Mouse (Mus musculus): ENCODE measurements at regions not wholly inside any gene's neighbourhood (a gene's known extent, or its start where the extent isn't known, plus 50 kb on each side); places are given as distances from the start of the nearest gene placed in this dataset.

GRCm38 (mm10) chr13:44133436-44133835 lies 348.9 kb downstream of the Cd83 start:
- no peak for DNase-seq (ENCODE audit: low spot score)
- WGBS = 33% methylated on average over 9 of the region's 9 CpGs
- no peaks in the 10 kb centered on the region for H3K9me3 ChIP-seq (ENCODE audit: control insufficient read depth, low read length)

DNA sequence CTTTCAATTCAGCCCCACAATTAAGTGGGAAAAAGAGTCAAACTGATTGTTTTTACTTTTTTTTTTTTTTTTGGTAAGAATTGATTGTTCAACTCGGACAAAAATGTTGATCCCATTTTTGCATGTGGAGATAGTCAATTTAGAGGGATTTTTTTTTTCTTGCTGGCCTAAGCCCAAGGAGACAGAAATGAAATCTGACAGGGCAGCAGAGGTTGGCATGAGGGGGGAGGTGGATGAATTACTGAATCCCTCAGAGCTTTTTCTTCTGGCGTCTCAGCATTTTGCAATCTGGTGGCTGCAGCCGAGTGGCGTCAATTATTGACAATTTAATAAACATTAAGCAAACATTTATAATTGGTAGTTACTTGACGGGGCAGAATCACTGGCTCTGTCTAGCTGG lies 356.6 kb downstream of the Cd83 start:
- no peak overlapping the region for H3K4me2 ChIP-seq (replicated peaks)
- H3K4me3 ChIP-seq (replicated peaks; ENCODE audit: low read length) = no peak overlapping the region
- peaks cover 5% of the 10 kb centered on the region; the same call in 1 of the 2 replicates for H3K4me1 ChIP-seq (replicated peaks; ENCODE audit: control insufficient read depth, insufficient read depth, low read length)
- H3K27ac ChIP-seq = no peak overlapping the region
- DNase-seq (ENCODE audit: low spot score) (no peak), ATAC-seq (ENCODE audit: low FRiP score) (no peak)
- no peaks in the 10 kb centered on the region for H3K36me3 ChIP-seq (replicated peaks; ENCODE audit: control insufficient read depth, insufficient read depth)
- H3K9me3 ChIP-seq (ENCODE audit: control insufficient read depth, low read length) = no peaks in the 10 kb centered on the region
- H3K9ac ChIP-seq = no peak overlapping the region
- 46% methylated on average over 5 of the region's 5 CpGs for WGBS
- H3K27me3 ChIP-seq (ENCODE audit: control insufficient read depth, insufficient read depth, low read length) = no peaks in the 10 kb centered on the region

More at GRCm38 (mm10) chr13:44133436-44133835, 348.9 kb downstream of the Cd83 start:
- Histone ChIP-seq H3K27me3 (ENCODE audit: control insufficient read depth, insufficient read depth, low read length) (no peaks in the 10 kb centered on the region), H3K4me2 (replicated peaks) (no peak overlapping the region), H3K36me3 (replicated peaks; ENCODE audit: control insufficient read depth, insufficient read depth) (no peaks in the 10 kb centered on the region), H3K27ac (no peak overlapping the region), H3K4me1 (replicated peaks; ENCODE audit: control insufficient read depth, insufficient read depth, low read length) (peaks cover 8% of the 10 kb centered on the region; the same call in 1 of the 2 replicates), H3K9ac (no peak overlapping the region), H3K4me3 (replicated peaks; ENCODE audit: low read length) (no peak overlapping the region)
- no peak for ATAC-seq (ENCODE audit: low FRiP score)

DNA sequence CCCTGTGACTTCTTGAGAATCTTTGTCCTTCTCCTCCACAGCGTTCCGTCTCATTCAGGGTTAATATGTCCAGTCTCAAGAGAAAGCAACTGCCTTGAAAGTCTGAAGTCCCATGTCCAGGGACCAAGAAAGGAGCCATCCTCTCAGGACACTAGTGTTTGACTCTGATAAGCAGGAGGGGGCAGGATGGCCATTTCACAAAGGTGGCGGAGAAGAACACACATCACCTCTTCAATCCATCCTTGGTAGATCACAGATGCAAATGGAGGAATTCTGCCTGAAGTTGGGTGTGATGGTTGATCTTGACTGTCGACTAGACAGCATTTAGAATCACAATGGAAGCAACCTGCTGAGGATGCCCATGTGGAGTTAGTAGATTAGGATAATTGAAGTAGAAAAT lies 360.9 kb downstream of the Cd83 start:
- 90% methylated on average over 4 of the region's 4 CpGs for whole genome bisulfite sequencing
- DNase-seq (ENCODE audit: low spot score) (no peak), ATAC-seq (ENCODE audit: low FRiP score) (no peak)
- no peaks in the 10 kb centered on the region for H3K27me3 ChIP-seq (ENCODE audit: control insufficient read depth, insufficient read depth, low read length)
- no peaks in the 10 kb centered on the region for H3K9me3 ChIP-seq (ENCODE audit: control insufficient read depth, low read length)
- no peak overlapping the region for H3K9ac ChIP-seq
- no peak overlapping the region for H3K27ac ChIP-seq
- H3K4me3 ChIP-seq (replicated peaks; ENCODE audit: low read length) = no peak overlapping the region
- H3K4me1 ChIP-seq (replicated peaks; ENCODE audit: control insufficient read depth, insufficient read depth, low read length) = peaks cover 5% of the 10 kb centered on the region; the same call in 1 of the 2 replicates
- no peaks in the 10 kb centered on the region for H3K36me3 ChIP-seq (replicated peaks; ENCODE audit: control insufficient read depth, insufficient read depth)
- no peak overlapping the region for H3K4me2 ChIP-seq (replicated peaks)

DNA sequence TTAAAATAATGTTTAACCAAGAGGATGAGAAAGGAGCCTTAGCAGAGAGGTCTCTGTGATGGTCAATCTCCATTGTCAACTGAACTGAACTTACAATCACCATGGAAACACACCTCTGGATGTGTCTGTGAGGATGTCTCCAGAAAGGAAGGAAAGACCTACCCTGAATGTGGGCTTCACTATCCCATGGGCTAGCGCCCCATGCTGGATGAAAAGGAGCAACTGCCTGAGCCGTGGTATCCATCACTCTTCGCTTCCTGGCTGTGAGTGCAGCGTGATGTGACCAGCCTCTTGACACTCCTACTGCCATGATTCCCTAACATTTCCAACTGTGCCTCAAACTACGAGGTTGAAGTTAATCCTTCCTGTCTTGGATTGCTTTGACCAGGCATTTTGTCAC lies 363.3 kb downstream of the Cd83 start:
- no peaks in the 10 kb centered on the region for H3K9me3 ChIP-seq (ENCODE audit: control insufficient read depth, low read length)
- WGBS = 85% methylated on average over 5 of the region's 5 CpGs
- no peak for ATAC-seq (ENCODE audit: low FRiP score)

GRCm38 (mm10) chr13:44149499-44149898 lies 364.9 kb downstream of the Cd83 start:
- H3K4me3 ChIP-seq (replicated peaks; ENCODE audit: low read length) = no peak overlapping the region
- ATAC-seq (ENCODE audit: low FRiP score) = no peak
- no peaks in the 10 kb centered on the region for H3K4me1 ChIP-seq (replicated peaks; ENCODE audit: control insufficient read depth, insufficient read depth, low read length)
- H3K27ac ChIP-seq = no peak overlapping the region
- no peak for DNase-seq (ENCODE audit: low spot score)
- no peaks in the 10 kb centered on the region for H3K9me3 ChIP-seq (ENCODE audit: control insufficient read depth, low read length)
- WGBS = 91% methylated on average over 3 of the region's 3 CpGs
- H3K27me3 ChIP-seq (ENCODE audit: control insufficient read depth, insufficient read depth, low read length) = no peaks in the 10 kb centered on the region
- H3K9ac ChIP-seq = no peak overlapping the region
- H3K36me3 ChIP-seq (replicated peaks; ENCODE audit: control insufficient read depth, insufficient read depth) = no peaks in the 10 kb centered on the region
- H3K4me2 ChIP-seq (replicated peaks) = no peak overlapping the region

More for the DNA sequence above, 363.3 kb downstream of the Cd83 start:
- no peak overlapping the region for H3K4me2 ChIP-seq (replicated peaks)
- no peak overlapping the region for H3K9ac ChIP-seq
- H3K4me3 ChIP-seq (replicated peaks; ENCODE audit: low read length) = no peak overlapping the region
- H3K27ac ChIP-seq = no peak overlapping the region
- no peaks in the 10 kb centered on the region for H3K27me3 ChIP-seq (ENCODE audit: control insufficient read depth, insufficient read depth, low read length)
- no peaks in the 10 kb centered on the region for H3K36me3 ChIP-seq (replicated peaks; ENCODE audit: control insufficient read depth, insufficient read depth)
- DNase-seq (ENCODE audit: low spot score) = no peak
- no peaks in the 10 kb centered on the region for H3K4me1 ChIP-seq (replicated peaks; ENCODE audit: control insufficient read depth, insufficient read depth, low read length)

GRCm38 (mm10) chr13:44151526-44151925 lies 367.0 kb downstream of the Cd83 start:
- H3K9me3 ChIP-seq (ENCODE audit: control insufficient read depth, low read length) = no peaks in the 10 kb centered on the region
- WGBS = 88% methylated on average over 6 of the region's 6 CpGs
- H3K36me3 ChIP-seq (replicated peaks; ENCODE audit: control insufficient read depth, insufficient read depth) = no peaks in the 10 kb centered on the region
- H3K4me3 ChIP-seq (replicated peaks; ENCODE audit: low read length) = no peak overlapping the region
- H3K27me3 ChIP-seq (ENCODE audit: control insufficient read depth, insufficient read depth, low read length) = no peaks in the 10 kb centered on the region
- no peaks in the 10 kb centered on the region for H3K4me1 ChIP-seq (replicated peaks; ENCODE audit: control insufficient read depth, insufficient read depth, low read length)
- no peak overlapping the region for H3K27ac ChIP-seq
- no peak overlapping the region for H3K4me2 ChIP-seq (replicated peaks)
- DNase-seq (ENCODE audit: low spot score) (no peak), ATAC-seq (ENCODE audit: low FRiP score) (no peak)
- H3K9ac ChIP-seq = no peak overlapping the region

- ATAC-seq (ENCODE audit: low FRiP score) (0 out of 2 replicates have a peak, but pooled peaks have one; percentile 14), DNase-seq (ENCODE audit: low spot score) (no peak)
- no peaks in the 10 kb centered on the region for H3K36me3 ChIP-seq (replicated peaks; ENCODE audit: control insufficient read depth, insufficient read depth)
- no peaks in the 10 kb centered on the region for H3K27me3 ChIP-seq (ENCODE audit: control insufficient read depth, insufficient read depth, low read length)
- H3K4me3 ChIP-seq (replicated peaks; ENCODE audit: low read length) = no peak overlapping the region
- H3K4me2 ChIP-seq (replicated peaks) = no peak overlapping the region
- H3K27ac ChIP-seq = no peak overlapping the region
- no peaks in the 10 kb centered on the region for H3K4me1 ChIP-seq (replicated peaks; ENCODE audit: control insufficient read depth, insufficient read depth, low read length)
- no peak overlapping the region for H3K9ac ChIP-seq
- H3K9me3 ChIP-seq (ENCODE audit: control insufficient read depth, low read length) = no peaks in the 10 kb centered on the region
- 60% methylated on average over 10 of the region's 10 CpGs for WGBS
Measured at GRCm38 (mm10) chr13:44152806-44153613, 368.4 kb downstream of the Cd83 start.

GRCm38 (mm10) chr13:44153784-44154183 lies 369.2 kb downstream of the Cd83 start:
- H3K27ac ChIP-seq = no peak overlapping the region
- no peak for ATAC-seq (ENCODE audit: low FRiP score)

DNA sequence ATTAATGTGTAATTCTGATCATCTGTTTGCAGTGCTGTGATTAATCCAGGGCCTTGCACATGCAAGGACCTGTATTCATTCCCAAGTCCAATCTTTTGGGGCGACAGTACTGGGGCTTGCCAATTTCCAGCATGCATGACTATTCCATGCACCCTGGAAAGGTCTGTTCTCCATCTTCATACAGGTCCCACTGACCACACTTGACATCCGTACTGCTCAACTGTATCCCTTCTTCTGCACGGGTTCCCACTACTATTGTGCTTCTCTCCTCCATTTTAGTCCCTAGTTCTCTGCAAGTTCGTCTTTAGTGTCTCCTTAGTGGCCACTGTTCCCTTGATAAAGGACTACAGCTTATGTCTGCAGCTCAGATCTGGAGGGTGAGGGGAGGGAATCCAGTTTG lies 371.4 kb downstream of the Cd83 start:
- no peak overlapping the region for H3K4me3 ChIP-seq (replicated peaks; ENCODE audit: low read length)
- WGBS = 93% methylated on average over 4 of the region's 4 CpGs
- H3K9me3 ChIP-seq (ENCODE audit: control insufficient read depth, low read length) = no peaks in the 10 kb centered on the region
- no peak overlapping the region for H3K9ac ChIP-seq
- H3K4me2 ChIP-seq (replicated peaks) = no peak overlapping the region
- no peaks in the 10 kb centered on the region for H3K27me3 ChIP-seq (ENCODE audit: control insufficient read depth, insufficient read depth, low read length)
- no peaks in the 10 kb centered on the region for H3K4me1 ChIP-seq (replicated peaks; ENCODE audit: control insufficient read depth, insufficient read depth, low read length)
- no peaks in the 10 kb centered on the region for H3K36me3 ChIP-seq (replicated peaks; ENCODE audit: control insufficient read depth, insufficient read depth)
- H3K27ac ChIP-seq = no peak overlapping the region
- DNase-seq (ENCODE audit: low spot score) (no peak), ATAC-seq (ENCODE audit: low FRiP score) (no peak)

More at GRCm38 (mm10) chr13:44153784-44154183, 369.2 kb downstream of the Cd83 start:
- DNase-seq (ENCODE audit: low spot score) = no peak
- no peak overlapping the region for H3K4me3 ChIP-seq (replicated peaks; ENCODE audit: low read length)
- no peaks in the 10 kb centered on the region for H3K27me3 ChIP-seq (ENCODE audit: control insufficient read depth, insufficient read depth, low read length)
- WGBS = 93% methylated on average over 5 of the region's 5 CpGs
- no peaks in the 10 kb centered on the region for H3K9me3 ChIP-seq (ENCODE audit: control insufficient read depth, low read length)
- no peak overlapping the region for H3K4me2 ChIP-seq (replicated peaks)
- H3K36me3 ChIP-seq (replicated peaks; ENCODE audit: control insufficient read depth, insufficient read depth) = no peaks in the 10 kb centered on the region
- H3K4me1 ChIP-seq (replicated peaks; ENCODE audit: control insufficient read depth, insufficient read depth, low read length) = no peaks in the 10 kb centered on the region
- H3K9ac ChIP-seq = no peak overlapping the region
